Mouse (Mus musculus): ENCODE measurements around the gene Mitf. TPM values are rescaled to one million over a fixed set of nuclear protein-coding genes. Genes with fewer than 3 reads are reported as not detected.

The Mitf gene
- total and polyA plus RNA-seq, 2 experiments from 2014 or later = 2.6 to 7.0 TPM

GRCm38 (mm10) chr6:97856502-97856901, 49.6 kb downstream of the Mitf start:
- 80% methylated on average over 8 of the region's 8 CpGs for WGBS
- no peak for TF ChIP-seq CTCF (IDR thresholded peaks at IDR 0.05; ENCODE audit: low read depth)
- ATAC-seq (no peak), DNase-seq (ENCODE audit: low spot score) (no peak)
- H3K27ac ChIP-seq = no peak overlapping the region
- no peak overlapping the region for H3K4me3 ChIP-seq (ENCODE audit: low read length)
- H3K27me3 ChIP-seq (ENCODE audit: insufficient read depth, low read length) = no peaks in the 10 kb centered on the region
- H3K9ac ChIP-seq (replicated peaks; ENCODE audit: low read length) = no peak overlapping the region
- no peak overlapping the region for H3K4me2 ChIP-seq (ENCODE audit: low read depth, low read length)
- H3K4me1 ChIP-seq (ENCODE audit: insufficient read depth, low read length) = no peaks in the 10 kb centered on the region
- no peaks in the 10 kb centered on the region for H3K36me3 ChIP-seq (ENCODE audit: insufficient read depth, low read length)
- no peaks in the 10 kb centered on the region for H3K9me3 ChIP-seq (ENCODE audit: low read length)

DNA sequence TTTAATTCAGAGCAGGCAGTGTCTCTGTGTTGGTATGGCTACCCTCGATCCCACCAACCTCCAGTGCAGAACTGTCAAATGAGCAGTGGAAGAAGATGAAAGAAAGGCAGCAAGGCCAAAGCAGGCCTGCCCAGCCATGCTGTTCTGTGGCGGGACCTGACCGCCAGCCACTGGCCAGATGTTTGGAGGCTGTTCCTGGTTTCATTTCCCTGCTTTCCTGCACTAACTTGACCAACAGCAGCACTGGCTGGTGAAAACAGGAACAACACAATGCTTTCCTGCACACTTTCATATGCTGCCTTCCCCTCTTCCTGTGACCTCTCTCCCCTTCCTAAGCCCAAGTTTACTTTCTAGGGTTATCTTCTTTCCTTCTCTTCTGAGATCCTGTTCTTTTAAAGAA, 50.8 kb downstream of the Mitf start:
- 82% methylated on average over 3 of the region's 3 CpGs for WGBS
- H3K9ac ChIP-seq (replicated peaks; ENCODE audit: low read length) = no peak overlapping the region
- H3K4me3 ChIP-seq (ENCODE audit: low read length) = no peak overlapping the region
- no peaks in the 10 kb centered on the region for H3K4me1 ChIP-seq (ENCODE audit: insufficient read depth, low read length)
- DNase-seq (ENCODE audit: low spot score) = peak; percentile 12
- peak; percentile 51 for TF ChIP-seq CTCF (IDR thresholded peaks at IDR 0.05; ENCODE audit: low read depth)
- no peaks in the 10 kb centered on the region for H3K27me3 ChIP-seq (ENCODE audit: insufficient read depth, low read length)
- no peaks in the 10 kb centered on the region for H3K9me3 ChIP-seq (ENCODE audit: low read length)
- ATAC-seq = no peak
- no peak overlapping the region for H3K27ac ChIP-seq
- no peaks in the 10 kb centered on the region for H3K36me3 ChIP-seq (ENCODE audit: insufficient read depth, low read length)
- H3K4me2 ChIP-seq (ENCODE audit: low read depth, low read length) = no peak overlapping the region

GRCm38 (mm10) chr6:97866575-97866974, 59.7 kb downstream of the Mitf start:
- no peak for TF ChIP-seq CTCF (IDR thresholded peaks at IDR 0.05; ENCODE audit: low read depth)
- no peak overlapping the region for H3K27ac ChIP-seq
- H3K4me1 ChIP-seq (ENCODE audit: insufficient read depth, low read length) = no peaks in the 10 kb centered on the region
- no peaks in the 10 kb centered on the region for H3K27me3 ChIP-seq (ENCODE audit: insufficient read depth, low read length)
- no peaks in the 10 kb centered on the region for H3K36me3 ChIP-seq (ENCODE audit: insufficient read depth, low read length)
- H3K9ac ChIP-seq (replicated peaks; ENCODE audit: low read length) = no peak overlapping the region
- ATAC-seq = no peak
- 95% methylated on average over 7 of the region's 7 CpGs for WGBS
- H3K4me3 ChIP-seq (ENCODE audit: low read length) = no peak overlapping the region
- H3K4me2 ChIP-seq (ENCODE audit: low read depth, low read length) = no peak overlapping the region
- no peaks in the 10 kb centered on the region for H3K9me3 ChIP-seq (ENCODE audit: low read length)
- no peak for DNase-seq (ENCODE audit: low spot score)

GRCm38 (mm10) chr6:97868005-97868404, 61.2 kb downstream of the Mitf start:
- H3K27ac ChIP-seq = no peak overlapping the region
- no peaks in the 10 kb centered on the region for H3K27me3 ChIP-seq (ENCODE audit: insufficient read depth, low read length)
- H3K4me2 ChIP-seq (ENCODE audit: low read depth, low read length) = no peak overlapping the region
- DNase-seq (ENCODE audit: low spot score) (no peak), ATAC-seq (no peak)
- WGBS = 80% methylated on average over 1 of the region's 1 CpGs
- no peaks in the 10 kb centered on the region for H3K36me3 ChIP-seq (ENCODE audit: insufficient read depth, low read length)
- H3K9ac ChIP-seq (replicated peaks; ENCODE audit: low read length) = no peak overlapping the region
- no peaks in the 10 kb centered on the region for H3K4me1 ChIP-seq (ENCODE audit: insufficient read depth, low read length)
- TF ChIP-seq CTCF (IDR thresholded peaks at IDR 0.05; ENCODE audit: low read depth) = no peak
- no peak overlapping the region for H3K4me3 ChIP-seq (ENCODE audit: low read length)
- H3K9me3 ChIP-seq (ENCODE audit: low read length) = no peaks in the 10 kb centered on the region

DNA sequence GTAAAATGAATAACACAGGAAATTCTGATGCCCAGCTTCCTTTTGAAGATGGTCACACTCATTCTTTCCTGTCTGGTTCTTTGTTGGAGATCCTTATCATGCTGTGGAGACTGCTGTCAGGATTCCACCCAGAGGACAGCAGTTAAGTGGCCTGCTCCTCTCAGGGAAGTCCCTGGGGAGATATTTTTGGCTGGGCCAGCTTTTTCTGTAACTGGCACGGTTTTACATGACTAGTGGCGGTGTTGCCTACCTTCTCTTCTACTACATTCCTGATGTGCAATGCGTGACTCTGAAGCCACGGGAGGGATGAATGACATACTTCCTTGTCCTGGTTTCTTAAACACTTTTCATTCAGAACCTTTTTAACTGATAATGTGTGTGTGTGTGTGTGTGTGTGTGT, 63.1 kb downstream of the Mitf start:
- ATAC-seq (no peak), DNase-seq (ENCODE audit: low spot score) (no peak)
- Histone ChIP-seq H3K36me3 (ENCODE audit: insufficient read depth, low read length) (no peaks in the 10 kb centered on the region), H3K27ac (no peak overlapping the region), H3K27me3 (ENCODE audit: insufficient read depth, low read length) (no peaks in the 10 kb centered on the region), H3K4me3 (ENCODE audit: low read length) (no peak overlapping the region), H3K9me3 (ENCODE audit: low read length) (no peaks in the 10 kb centered on the region), H3K4me1 (ENCODE audit: insufficient read depth, low read length) (no peaks in the 10 kb centered on the region), H3K4me2 (ENCODE audit: low read depth, low read length) (no peak overlapping the region), H3K9ac (replicated peaks; ENCODE audit: low read length) (no peak overlapping the region)
- 74% methylated on average over 4 of the region's 4 CpGs for WGBS
- no peak for TF ChIP-seq CTCF (IDR thresholded peaks at IDR 0.05; ENCODE audit: low read depth)

DNA sequence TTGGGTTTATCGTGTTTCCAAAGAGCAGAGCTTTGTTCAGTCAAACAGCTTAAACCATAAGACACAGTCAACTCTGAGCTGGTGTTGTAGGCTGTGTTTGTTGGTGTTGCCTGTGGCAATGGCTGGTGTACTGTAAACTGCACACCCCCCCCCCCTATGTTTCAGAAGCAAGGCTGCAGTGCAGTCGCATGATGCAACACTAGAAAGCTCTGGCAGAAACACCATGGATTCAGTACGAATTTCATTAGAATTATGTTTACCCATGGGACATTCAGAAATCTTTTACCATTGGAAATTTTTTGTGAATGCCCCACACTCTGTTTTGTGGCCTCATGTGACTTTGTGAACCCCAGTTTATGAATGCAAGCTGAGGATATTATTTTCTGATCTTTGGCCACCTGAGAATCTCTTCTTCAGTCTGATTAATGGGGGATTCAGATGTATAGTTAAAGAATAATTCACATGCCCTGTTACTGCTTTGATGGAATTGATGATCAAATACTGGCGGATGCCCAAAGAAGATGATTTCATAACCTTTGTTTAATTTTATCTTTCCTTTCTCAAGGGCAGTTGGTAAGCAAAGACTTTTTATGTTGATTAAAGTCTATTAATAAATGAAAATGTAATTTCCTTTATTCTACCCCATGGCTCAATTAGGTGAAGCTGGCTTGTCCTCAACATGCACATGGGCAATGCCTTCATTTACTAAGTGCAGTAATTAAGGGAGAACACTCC, 64.6 kb downstream of the Mitf start:
- H3K36me3 ChIP-seq (ENCODE audit: insufficient read depth, low read length) = no peaks in the 10 kb centered on the region
- no peak overlapping the region for H3K27ac ChIP-seq
- no peaks in the 10 kb centered on the region for H3K4me1 ChIP-seq (ENCODE audit: insufficient read depth, low read length)
- H3K4me2 ChIP-seq (ENCODE audit: low read depth, low read length) = no peak overlapping the region
- no peak overlapping the region for H3K4me3 ChIP-seq (ENCODE audit: low read length)
- no peak for ATAC-seq
- no peak overlapping the region for H3K9ac ChIP-seq (replicated peaks; ENCODE audit: low read length)
- WGBS = 91% methylated on average over 4 of the region's 4 CpGs
- no peak for TF ChIP-seq CTCF (IDR thresholded peaks at IDR 0.05; ENCODE audit: low read depth)
- no peaks in the 10 kb centered on the region for H3K27me3 ChIP-seq (ENCODE audit: insufficient read depth, low read length)
- H3K9me3 ChIP-seq (ENCODE audit: low read length) = no peaks in the 10 kb centered on the region
- no peak for DNase-seq (ENCODE audit: low spot score)

DNA sequence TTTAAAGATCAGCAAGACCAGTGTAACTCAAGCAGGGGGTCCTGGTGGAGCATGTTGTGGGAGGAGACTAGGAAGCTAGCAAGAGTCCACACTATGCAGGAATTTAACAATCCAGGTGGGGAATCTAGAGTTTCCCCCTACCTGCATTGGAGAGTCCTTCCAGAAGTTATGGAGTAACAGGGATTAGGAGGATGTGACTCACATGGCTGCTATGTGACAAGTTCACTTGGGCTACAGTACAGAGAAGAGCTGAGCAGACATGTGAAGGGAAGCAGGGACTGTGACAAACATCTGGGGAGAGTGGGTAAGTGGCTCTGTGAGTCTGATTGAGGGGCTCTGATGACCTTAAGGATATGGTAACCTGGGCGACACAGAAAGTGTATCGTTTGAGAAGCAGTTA, 66.2 kb downstream of the Mitf start:
- Histone ChIP-seq H3K27me3 (ENCODE audit: insufficient read depth, low read length) (no peaks in the 10 kb centered on the region), H3K9me3 (ENCODE audit: low read length) (no peaks in the 10 kb centered on the region), H3K4me3 (ENCODE audit: low read length) (no peak overlapping the region), H3K9ac (replicated peaks; ENCODE audit: low read length) (no peak overlapping the region), H3K36me3 (ENCODE audit: insufficient read depth, low read length) (no peaks in the 10 kb centered on the region), H3K4me1 (ENCODE audit: insufficient read depth, low read length) (no peaks in the 10 kb centered on the region), H3K27ac (no peak overlapping the region), H3K4me2 (ENCODE audit: low read depth, low read length) (no peak overlapping the region)
- DNase-seq (ENCODE audit: low spot score) = no peak
- no peak for ATAC-seq
- 90% methylated on average over 2 of the region's 2 CpGs for WGBS
- no peak for TF ChIP-seq CTCF (IDR thresholded peaks at IDR 0.05; ENCODE audit: low read depth)
